Mouse (Mus musculus) midbrain, embryonic 14.5 days (tissue): Measurements from ENCODE around the gene Rpl7a. TPM values are rescaled to one million over a fixed set of nuclear protein-coding genes. Genes with fewer than 3 reads are reported as not detected.
"Not testable (repeated sequence)": the region's sequence is repeated elsewhere in the genome, so short reads cannot be mapped to it uniquely, and the experiment has no call there.

Experiments
- ATAC-seq: fragments of 200-750 bp; cut with Nextera tagmentation; 2 replicates; pipeline ENCODE4 v1.8.0; 2017; ENCODE audit warnings: moderate number of reproducible peaks, moderate library complexity; ENCODE audit not compliant: low FRiP score, low TSS enrichment
- DNase-seq: peaks from one replicate; pipeline ENCODE4 v3.0.0-alpha.2; 2015
- H3K27ac ChIP-seq: fragments of 300-500 bp; sonication (generic); replicated peaks from 2 replicates; pipeline ENCODE4 v1.5.1; 2014; ENCODE audit warnings: mild to moderate bottlenecking, low read depth, low read length, moderate library complexity
- H3K27me3 ChIP-seq: fragments of 300-500 bp; sonication (generic); 2 replicates; pipeline ENCODE4 v1.6.1; 2014; ENCODE audit warnings: low read length, control low read depth, mixed read lengths; ENCODE audit not compliant: control insufficient read depth, insufficient read depth
- H3K36me3 ChIP-seq: fragments of 300-500 bp; sonication (generic); 2 replicates; pipeline ENCODE4 v1.6.1; 2014; ENCODE audit warnings: low read length, control low read depth; ENCODE audit not compliant: control insufficient read depth, insufficient read depth
- H3K4me1 ChIP-seq: fragments of 300-500 bp; sonication (generic); 2 replicates; pipeline ENCODE4 v1.6.1; 2014; ENCODE audit warnings: mild to moderate bottlenecking, antibody characterized with exemption, low read length, control low read depth; ENCODE audit not compliant: control insufficient read depth, insufficient read depth
- H3K4me2 ChIP-seq: fragments of 300-500 bp; sonication (generic); 2 replicates; pipeline ENCODE4 v1.6.1; 2014; ENCODE audit warnings: mild to moderate bottlenecking, low read length, moderate library complexity
- H3K4me3 ChIP-seq: fragments of 300-500 bp; sonication (generic); replicated peaks from 2 replicates; pipeline ENCODE4 v1.5.1; 2014; ENCODE audit warnings: low read depth, low read length
- H3K9ac ChIP-seq: fragments of 300-500 bp; sonication (generic); replicated peaks from 2 replicates; pipeline ENCODE4 v1.6.1; 2014; ENCODE audit warnings: mild to moderate bottlenecking, low read length, moderate library complexity
- H3K9me3 ChIP-seq: fragments of 300-500 bp; sonication (generic); 2 replicates; pipeline ENCODE4 v1.6.1; 2016; ENCODE audit warnings: low read length, control low read depth, mixed read lengths; ENCODE audit not compliant: control insufficient read depth
- WGBS: fragments of 180-500 bp; shearing (Covaris S2); extraction: QIAGEN DNeasy Blood & Tissue Kit; methylation state at CpG from one replicate; pipeline ENCODE4 v1.1.7; 2014; 5-methylcytosine and 5-hydroxymethylcytosine counted together
- polyA plus RNA-seq: library from polyadenylated mRNA; unstranded; fragments of >200 nt; fragmentation: Nextera tagmentation; extraction: Ambion mirVana; gene quantifications from 2 replicates; pipeline ENCODE4 v1.2.1, GENCODE M21; 2014

Rpl7a gene
- polyA plus RNA-seq, result 522 and 541 TPM in 2 replicates

- H3K4me1 ChIP-seq, result peaks cover 27% of the 10 kb centered on the region
- ATAC-seq (peak; percentile 93), DNase-seq (peak; percentile 100)
- WGBS, result under 1% methylated on average over 74 of the region's 74 CpGs
- H3K36me3 ChIP-seq, result peaks cover 62% of the 10 kb centered on the region
- H3K9ac ChIP-seq, result peak within 1 kb of the TSS; percentile 92
- peak within 1 kb of the TSS; percentile 78 for H3K4me3 ChIP-seq
- H3K27ac ChIP-seq, result peak within 1 kb of the TSS; percentile 90
- no peaks in the 10 kb centered on the region for H3K9me3 ChIP-seq
- peak within 1 kb of the TSS; percentile 98 for H3K4me2 ChIP-seq
- H3K27me3 ChIP-seq, result no peaks in the 10 kb centered on the region
Measured at GRCm38 (mm10) chr2:26910124-26910993, at the start of gene Rpl7a, which contains the start of gene Med22. Rpl7a (plus strand) TSS chr2:26910764. Med22 (minus strand) TSS chr2:26910677.

DNA sequence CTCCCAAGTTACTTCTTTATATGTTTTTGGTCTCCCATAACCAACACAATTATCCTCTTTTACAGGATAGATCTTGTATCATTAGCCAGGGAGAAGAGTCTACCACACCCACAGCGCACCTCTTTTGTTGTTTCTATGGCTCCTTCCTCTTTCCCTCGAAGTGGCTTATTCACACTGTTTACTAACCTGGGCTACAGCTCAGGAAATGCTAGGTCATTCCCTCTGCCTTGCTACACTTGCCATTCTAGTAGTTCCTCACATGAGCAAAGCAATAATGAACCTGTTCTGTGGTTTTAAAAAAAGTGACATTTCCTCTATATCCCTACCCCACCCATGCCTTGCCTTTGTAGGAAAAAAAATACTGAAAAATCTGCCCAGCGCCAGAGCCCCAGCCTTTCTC is 47.7 kb upstream of the Rpl7a start:
- no peak overlapping the region for H3K4me2 ChIP-seq
- ATAC-seq (no peak), DNase-seq (no peak)
- no peaks in the 10 kb centered on the region for H3K36me3 ChIP-seq
- H3K4me1 ChIP-seq, result no peaks in the 10 kb centered on the region
- H3K4me3 ChIP-seq, result no peak overlapping the region
- no peak overlapping the region for H3K27ac ChIP-seq
- H3K9ac ChIP-seq, result no peak overlapping the region
- 86% methylated on average over 3 of the region's 3 CpGs for WGBS
- no peaks in the 10 kb centered on the region for H3K9me3 ChIP-seq
- H3K27me3 ChIP-seq, result no peaks in the 10 kb centered on the region

DNA sequence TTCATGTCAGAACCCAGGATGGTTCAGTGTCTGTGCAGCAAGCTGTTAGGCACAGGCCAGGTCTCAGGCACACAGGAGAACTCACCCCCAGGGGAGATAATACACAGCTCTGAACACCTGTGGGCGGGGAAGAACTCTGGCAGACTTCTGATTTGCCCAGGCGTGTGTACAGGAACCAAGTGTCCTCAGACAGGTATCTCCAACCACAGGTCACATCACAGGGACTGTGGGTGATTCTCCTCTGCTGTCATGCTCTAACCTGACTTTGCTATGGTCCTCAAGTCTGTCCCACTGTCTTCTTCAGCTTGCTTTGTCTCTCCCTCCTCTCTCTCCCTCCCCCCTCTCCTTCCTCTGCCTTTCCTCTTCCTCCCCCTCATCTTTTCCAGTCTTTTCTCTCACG is 45.7 kb upstream of the Rpl7a start, which contains the start of gene Abo:
Gene Abo (minus strand): TSS at position 101 of the 400 bp plus-strand sequence.
- DNase-seq, result no peak
- Histone ChIP-seq H3K9me3 (no peaks in the 10 kb centered on the region), H3K27me3 (no peaks in the 10 kb centered on the region), H3K4me2 (no peak within 1 kb of the TSS), H3K4me3 (no peak within 1 kb of the TSS), H3K4me1 (no peaks in the 10 kb centered on the region), H3K27ac (no peak within 1 kb of the TSS), H3K9ac (no peak within 1 kb of the TSS), H3K36me3 (no peaks in the 10 kb centered on the region)
- no peak for ATAC-seq
- WGBS, result 65% methylated on average over 3 of the region's 3 CpGs

DNA sequence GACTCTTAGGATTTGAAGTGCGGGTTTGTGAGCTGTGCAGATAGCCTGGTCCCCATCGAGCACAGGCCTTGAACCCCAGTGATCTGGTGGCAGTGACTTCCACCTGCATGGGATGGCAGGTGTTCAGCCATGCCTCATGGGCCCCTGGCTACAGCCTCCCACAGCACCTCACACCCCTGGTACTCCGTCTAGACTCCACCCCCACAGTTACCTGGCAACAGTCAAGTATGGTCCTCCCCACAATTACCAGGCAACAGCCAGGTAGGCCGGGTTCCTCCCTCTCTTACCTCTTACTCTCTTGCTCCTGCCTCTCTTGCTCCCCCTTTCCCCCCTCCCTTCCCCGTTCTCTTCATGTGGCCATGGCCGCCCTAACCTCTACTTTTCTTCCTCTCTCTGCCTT is 39.9 kb upstream of the Rpl7a start:
- H3K9ac ChIP-seq, result no peak overlapping the region
- H3K9me3 ChIP-seq, result no peaks in the 10 kb centered on the region
- no peak overlapping the region for H3K27ac ChIP-seq
- H3K4me3 ChIP-seq, result no peak overlapping the region
- no peak for DNase-seq
- no peaks in the 10 kb centered on the region for H3K4me1 ChIP-seq
- H3K36me3 ChIP-seq, result no peaks in the 10 kb centered on the region
- no peak for ATAC-seq
- WGBS, result 70% methylated on average over 6 of the region's 6 CpGs
- H3K27me3 ChIP-seq, result no peaks in the 10 kb centered on the region
- H3K4me2 ChIP-seq, result no peak overlapping the region

- DNase-seq (no peak), ATAC-seq (no peak)
- Histone ChIP-seq H3K27ac (no peak overlapping the region), H3K4me3 (no peak overlapping the region), H3K9me3 (0 out of 2 replicates have a peak, but pooled peaks cover 3% of the 10 kb centered on the region), H3K27me3 (no peaks in the 10 kb centered on the region), H3K4me1 (no peaks in the 10 kb centered on the region), H3K4me2 (no peak overlapping the region), H3K36me3 (no peaks in the 10 kb centered on the region), H3K9ac (no peak overlapping the region)
Measured at GRCm38 (mm10) chr2:26878571-26878970, 32.0 kb upstream of the Rpl7a start.

GRCm38 (mm10) chr2:26885541-26885940 is 25.0 kb upstream of the Rpl7a start:
- not testable (repeated sequence) for H3K4me2 ChIP-seq, ATAC-seq, H3K4me3 ChIP-seq, H3K27me3 ChIP-seq, DNase-seq, H3K27ac ChIP-seq, H3K9ac ChIP-seq, H3K4me1 ChIP-seq, H3K9me3 ChIP-seq
- peaks cover 20% of the 10 kb centered on the region for H3K36me3 ChIP-seq
- WGBS, result 67% methylated on average over 2 of the region's 2 CpGs

DNA sequence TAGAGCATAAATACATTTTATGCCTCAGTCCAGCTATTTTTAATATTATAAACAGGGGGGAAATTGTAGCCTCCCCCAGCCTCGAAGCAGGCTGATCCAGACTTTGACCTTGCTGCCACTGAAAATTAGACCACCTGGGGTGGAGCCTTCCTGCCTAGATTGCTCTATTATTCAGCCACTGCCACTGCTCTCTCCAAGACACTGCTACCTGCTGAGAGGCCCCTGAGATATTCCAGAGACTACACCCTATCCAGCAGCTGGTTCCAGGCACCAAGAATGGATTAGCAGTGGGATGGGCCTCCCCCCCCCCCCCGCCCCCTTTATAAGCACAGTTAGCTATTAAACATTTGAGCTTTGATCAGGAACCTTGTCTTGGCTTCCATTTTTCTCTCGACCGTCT is 24.4 kb upstream of the Rpl7a start:
- not testable (repeated sequence) for H3K9me3 ChIP-seq, ATAC-seq
- 40% methylated on average over 4 of the region's 4 CpGs for WGBS

DNA sequence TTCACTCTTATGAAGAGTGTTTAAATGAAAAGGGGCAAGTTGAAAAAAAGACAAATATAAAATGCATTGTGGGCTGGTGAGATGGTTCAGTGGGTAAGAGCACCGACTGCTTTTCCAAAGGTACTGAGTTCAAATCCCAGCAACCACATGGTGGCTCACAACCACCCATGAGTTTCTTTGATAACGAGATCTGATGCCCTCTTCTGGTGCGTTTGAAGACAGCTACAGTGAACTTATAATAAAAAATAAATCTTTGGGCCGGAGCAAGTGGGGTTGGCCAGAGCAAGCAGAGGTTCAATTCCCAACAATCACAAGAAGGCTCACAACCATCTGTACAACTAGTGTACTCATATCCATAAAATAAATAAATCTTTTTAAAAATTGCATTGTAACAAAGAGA is 14.7 kb upstream of the Rpl7a start:
- Histone ChIP-seq H3K27me3 (no peaks in the 10 kb centered on the region), H3K9me3 (no peaks in the 10 kb centered on the region), H3K9ac (no peak overlapping the region), H3K4me2 (no peak overlapping the region), H3K4me3 (no peak overlapping the region), H3K36me3 (peaks cover 83% of the 10 kb centered on the region), H3K27ac (no peak overlapping the region), H3K4me1 (no peaks in the 10 kb centered on the region)
- no peak for ATAC-seq
- WGBS, result 96% methylated on average over 4 of the region's 4 CpGs
- no peak for DNase-seq

More for the DNA sequence above, 24.4 kb upstream of the Rpl7a start:
- H3K4me2 ChIP-seq, H3K4me3 ChIP-seq, H3K27ac ChIP-seq, DNase-seq, H3K9ac ChIP-seq, H3K4me1 ChIP-seq, H3K27me3 ChIP-seq: not testable (repeated sequence)
- H3K36me3 ChIP-seq, result peaks cover 27% of the 10 kb centered on the region

- H3K9me3 ChIP-seq, result no peaks in the 10 kb centered on the region
- H3K36me3 ChIP-seq, result peaks cover 58% of the 10 kb centered on the region
- no peak overlapping the region for H3K4me2 ChIP-seq
- H3K4me1 ChIP-seq, result peaks cover 18% of the 10 kb centered on the region
- 79% methylated on average over 1 of the region's 1 CpGs for WGBS
- H3K27me3 ChIP-seq, result no peaks in the 10 kb centered on the region
- H3K27ac ChIP-seq, result no peak overlapping the region
- H3K4me3 ChIP-seq, result no peak overlapping the region
- ATAC-seq (no peak), DNase-seq (no peak)
- no peak overlapping the region for H3K9ac ChIP-seq
Measured at GRCm38 (mm10) chr2:26900731-26901130, 9.8 kb upstream of the Rpl7a start.
